Mouse (Mus musculus): Measurements from ENCODE around the gene Itgb8. TPM values are rescaled to one million over a fixed set of nuclear protein-coding genes. Genes with fewer than 3 reads are reported as not detected.

Gene Itgb8
- polyA plus RNA-seq, 1 experiment from 2014 or later = 9.3 TPM

- Histone ChIP-seq H3K27ac (ENCODE audit: low read depth, low read length) (no peak overlapping the region), H3K27me3 (replicated peaks; ENCODE audit: control insufficient read depth, insufficient read depth, low read length) (no peaks in the 10 kb centered on the region), H3K9ac (ENCODE audit: low read depth, low read length) (no peak overlapping the region), H3K4me3 (ENCODE audit: low read length) (no peak overlapping the region), H3K9me3 (ENCODE audit: control insufficient read depth, low read length) (no peaks in the 10 kb centered on the region), H3K36me3 (ENCODE audit: control insufficient read depth, insufficient read depth, low read length) (no peaks in the 10 kb centered on the region), H3K4me2 (ENCODE audit: low read length) (no peak overlapping the region), H3K4me1 (ENCODE audit: control insufficient read depth, insufficient read depth, low read depth, low read length) (no peaks in the 10 kb centered on the region)
- ATAC-seq = no peak
- 71% methylated on average over 1 of the region's 1 CpGs for WGBS
Measured at GRCm38 (mm10) chr12:119137946-119138345, 100.7 kb downstream of the Itgb8 start.

DNA sequence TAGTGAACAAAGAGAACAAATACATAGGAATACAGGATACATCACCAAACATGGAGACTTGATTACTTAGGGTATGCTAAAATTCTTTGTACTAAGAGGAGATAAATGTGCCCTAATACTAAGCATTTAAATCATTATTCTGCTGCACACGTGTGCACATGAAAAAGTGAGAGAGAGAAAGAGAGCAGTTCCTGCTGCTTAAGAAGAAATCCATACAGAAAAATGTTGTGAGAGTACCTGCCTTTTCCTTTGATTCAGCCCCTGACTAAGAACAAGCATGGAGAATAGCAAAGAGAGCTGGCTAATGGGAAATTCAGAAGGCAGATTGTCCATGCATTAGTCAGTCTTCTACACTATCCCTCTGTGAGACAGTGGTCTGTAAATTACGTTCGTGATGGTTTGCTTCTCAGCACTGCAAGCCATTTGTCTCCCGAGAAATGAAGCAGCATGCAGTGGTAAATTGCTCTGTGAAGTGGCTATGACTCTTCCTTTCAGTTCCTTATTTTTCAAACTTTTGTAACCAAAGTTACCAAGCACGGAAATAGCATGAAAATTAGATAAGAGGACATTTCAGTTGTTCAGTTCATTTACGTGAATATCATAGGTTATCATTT, 125.0 kb downstream of the Itgb8 start:
- ATAC-seq = no peak
- WGBS = 63% methylated on average over 6 of the region's 6 CpGs

GRCm38 (mm10) chr12:119110091-119110490, 128.5 kb downstream of the Itgb8 start:
- H3K27ac ChIP-seq (ENCODE audit: low read depth, low read length) = no peak overlapping the region
- no peaks in the 10 kb centered on the region for H3K4me1 ChIP-seq (ENCODE audit: control insufficient read depth, insufficient read depth, low read depth, low read length)
- no peak overlapping the region for H3K4me3 ChIP-seq (ENCODE audit: low read length)
- no peaks in the 10 kb centered on the region for H3K9me3 ChIP-seq (ENCODE audit: control insufficient read depth, low read length)
- no peak overlapping the region for H3K4me2 ChIP-seq (ENCODE audit: low read length)
- H3K36me3 ChIP-seq (ENCODE audit: control insufficient read depth, insufficient read depth, low read length) = no peaks in the 10 kb centered on the region
- WGBS = 68% methylated on average over 2 of the region's 2 CpGs
- no peaks in the 10 kb centered on the region for H3K27me3 ChIP-seq (replicated peaks; ENCODE audit: control insufficient read depth, insufficient read depth, low read length)
- no peak overlapping the region for H3K9ac ChIP-seq (ENCODE audit: low read depth, low read length)
- no peak for ATAC-seq

More for the DNA sequence above, 125.0 kb downstream of the Itgb8 start:
- H3K4me3 ChIP-seq (ENCODE audit: low read length) = no peak overlapping the region
- no peak overlapping the region for H3K9ac ChIP-seq (ENCODE audit: low read depth, low read length)
- no peaks in the 10 kb centered on the region for H3K4me1 ChIP-seq (ENCODE audit: control insufficient read depth, insufficient read depth, low read depth, low read length)
- no peak overlapping the region for H3K27ac ChIP-seq (ENCODE audit: low read depth, low read length)
- no peaks in the 10 kb centered on the region for H3K9me3 ChIP-seq (ENCODE audit: control insufficient read depth, low read length)
- no peaks in the 10 kb centered on the region for H3K36me3 ChIP-seq (ENCODE audit: control insufficient read depth, insufficient read depth, low read length)
- H3K4me2 ChIP-seq (ENCODE audit: low read length) = no peak overlapping the region
- H3K27me3 ChIP-seq (replicated peaks; ENCODE audit: control insufficient read depth, insufficient read depth, low read length) = no peaks in the 10 kb centered on the region

Other genes with a start within 250 kb of the Itgb8 start
- not detected in 2 replicates for gene Macc1, start 75.5 kb upstream of the Itgb8 start, polyA plus RNA-seq (2015; fragmentation: Nextera tagmentation; extraction: Ambion mirVana)

All from hindbrain, embryonic 16.5 days (tissue).